Mouse (Mus musculus): ENCODE results near the gene Cdk17.
"Not testable (repeated sequence)": the region's sequence is repeated elsewhere in the genome, so short reads cannot be mapped to it uniquely, and the experiment has no call there.

Cdk17 gene

DNA sequence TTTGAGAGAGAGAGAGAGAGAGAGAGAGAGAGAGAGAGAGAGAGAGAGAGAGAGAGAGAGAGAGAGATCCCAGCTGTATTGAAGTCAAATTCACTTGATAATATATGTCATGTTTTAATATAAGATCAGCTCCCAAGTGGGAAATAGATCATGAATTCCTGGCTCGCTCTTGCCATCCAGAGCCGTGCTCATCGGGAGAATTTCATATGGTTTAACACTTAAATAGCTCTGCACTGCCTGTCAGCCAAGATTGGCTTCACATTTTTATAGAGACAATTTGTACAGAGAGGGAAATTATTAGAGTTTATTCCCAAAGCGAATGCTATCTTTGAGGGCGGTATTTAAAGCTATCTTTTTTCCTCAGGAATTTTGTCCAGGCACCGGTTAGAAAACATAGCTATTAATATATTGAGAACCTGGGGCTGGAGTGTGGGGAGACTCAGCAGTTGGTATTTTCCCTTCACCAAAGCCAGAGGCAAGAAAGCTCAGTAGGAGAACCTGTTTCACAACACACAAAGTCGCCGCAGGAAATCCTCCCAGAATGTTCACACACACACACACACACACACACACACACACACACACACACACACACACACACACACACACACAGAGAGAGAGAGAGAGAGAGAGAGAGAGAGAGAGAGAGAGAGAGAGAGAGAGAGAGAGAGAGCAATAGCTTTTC lies 17.9 kb upstream of the Cdk17 start:
- no peak for DNase-seq (ENCODE audit: low read depth in 2 of 2, low spot score in 2 of 2)

DNA sequence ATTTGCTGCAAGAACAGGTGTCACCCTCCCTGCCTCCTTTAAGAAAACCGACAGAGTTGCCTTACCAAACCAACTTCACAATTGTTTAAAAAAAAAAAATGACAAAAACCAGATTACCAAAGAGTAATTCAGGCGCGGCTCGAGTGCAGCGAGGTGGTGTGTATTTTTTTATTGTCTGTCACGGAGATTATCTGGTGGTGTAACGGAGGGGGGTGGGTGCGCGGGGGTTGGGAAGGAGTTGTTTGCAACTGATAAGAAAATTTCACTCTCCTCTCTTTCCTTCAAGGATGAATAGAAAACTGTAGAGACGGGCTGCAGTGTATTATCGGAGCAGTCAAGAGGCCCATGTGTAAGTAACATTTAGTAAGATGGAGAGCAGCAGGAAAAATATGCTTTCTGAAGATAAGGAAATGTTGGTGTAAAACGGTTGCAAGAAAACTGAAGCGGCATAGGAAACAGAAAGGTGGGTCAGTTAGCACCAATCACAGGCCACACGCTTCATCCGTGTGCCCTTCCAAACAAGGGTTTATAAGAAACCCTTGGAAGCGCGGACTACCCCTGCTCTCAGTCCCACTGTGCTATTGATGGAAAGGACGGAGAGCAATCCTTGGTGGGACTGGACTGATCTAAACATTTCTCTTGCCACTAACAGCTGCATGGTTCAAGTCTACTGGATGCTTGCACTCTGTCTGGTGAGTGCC lies 17.2 kb upstream of the Cdk17 start:
- DNase-seq (ENCODE audit: low read depth in 2 of 2, low spot score in 2 of 2): no peak

- DNase-seq (ENCODE audit: low read depth in 2 of 2, low spot score in 2 of 2): no peak
These were observed 16.7 kb upstream of the Cdk17 start for GRCm38 (mm10) chr10:93143986-93144314.

DNA sequence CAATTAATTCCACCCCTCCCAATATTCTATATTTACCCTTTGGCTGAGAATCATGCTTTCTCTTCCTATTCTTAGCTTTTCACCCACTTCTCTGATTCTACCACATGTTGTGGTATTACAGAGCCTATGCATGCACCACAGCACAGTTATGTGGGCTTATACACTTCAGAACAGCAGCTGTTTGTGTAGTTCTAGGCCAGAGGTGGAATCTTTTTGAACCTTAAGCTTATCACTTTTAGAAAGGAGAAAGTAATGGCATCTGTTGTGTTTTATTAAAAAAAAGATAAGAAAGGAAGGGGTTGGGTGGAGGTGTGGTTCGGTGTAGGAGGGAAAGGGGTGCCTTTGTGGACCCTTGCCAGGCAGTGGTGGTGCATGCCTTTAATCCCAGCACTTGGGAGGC lies 16.1 kb upstream of the Cdk17 start:
- no peak for DNase-seq (ENCODE audit: low read depth in 2 of 2, low spot score in 2 of 2)

GRCm38 (mm10) chr10:93145088-93145487 lies 15.6 kb upstream of the Cdk17 start:
- no peak for DNase-seq (ENCODE audit: low read depth in 2 of 2, low spot score in 2 of 2)

DNA sequence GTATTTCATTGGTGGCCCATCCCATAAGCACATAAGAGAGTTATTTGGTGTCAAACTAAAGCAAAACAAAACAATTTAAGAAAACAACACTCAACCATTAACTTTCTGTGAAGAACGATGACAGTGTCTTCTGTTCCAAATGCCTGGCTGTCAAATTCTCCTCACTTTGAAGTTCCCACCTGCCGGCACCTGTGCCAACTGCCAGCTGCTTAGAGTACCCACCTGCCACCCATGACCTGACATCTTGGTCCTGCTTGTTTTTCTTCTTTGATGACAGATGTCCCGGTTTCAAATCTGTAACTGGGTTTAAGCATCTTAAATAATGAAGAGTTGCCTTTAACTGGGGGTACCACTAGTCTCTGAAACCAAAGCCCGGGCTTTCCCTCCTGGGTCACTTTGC lies 14.1 kb upstream of the Cdk17 start:
- no peak for DNase-seq (ENCODE audit: low read depth in 2 of 2, low spot score in 2 of 2)

GRCm38 (mm10) chr10:93147691-93148090 lies 13.0 kb upstream of the Cdk17 start:
- DNase-seq (ENCODE audit: low read depth in 2 of 2, low spot score in 2 of 2): no peak

DNA sequence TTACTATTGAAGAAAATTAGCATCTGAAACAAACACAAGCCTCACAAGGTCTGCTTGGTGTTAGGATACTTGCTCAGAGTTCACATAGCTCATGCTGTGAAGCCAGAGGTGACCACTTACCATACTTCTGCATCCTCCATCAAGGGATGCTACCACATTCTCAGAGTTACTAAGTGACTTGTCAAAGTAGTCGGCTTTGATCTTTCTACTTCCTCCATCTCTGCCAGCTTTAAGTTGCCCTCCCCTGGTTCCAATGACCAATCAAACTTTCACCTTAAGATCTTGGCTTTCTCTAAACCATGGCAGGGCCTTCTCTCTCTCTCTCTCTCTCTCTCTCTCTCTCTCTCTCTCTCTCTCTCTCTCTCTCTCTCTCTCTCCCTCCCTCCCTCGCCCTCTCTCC lies 11.1 kb upstream of the Cdk17 start:
- DNase-seq (ENCODE audit: low read depth in 2 of 2, low spot score in 2 of 2): no peak

- no peak for DNase-seq (ENCODE audit: low read depth in 2 of 2, low spot score in 2 of 2)
These were observed 8.9 kb upstream of the Cdk17 start for GRCm38 (mm10) chr10:93151775-93152174.

DNA sequence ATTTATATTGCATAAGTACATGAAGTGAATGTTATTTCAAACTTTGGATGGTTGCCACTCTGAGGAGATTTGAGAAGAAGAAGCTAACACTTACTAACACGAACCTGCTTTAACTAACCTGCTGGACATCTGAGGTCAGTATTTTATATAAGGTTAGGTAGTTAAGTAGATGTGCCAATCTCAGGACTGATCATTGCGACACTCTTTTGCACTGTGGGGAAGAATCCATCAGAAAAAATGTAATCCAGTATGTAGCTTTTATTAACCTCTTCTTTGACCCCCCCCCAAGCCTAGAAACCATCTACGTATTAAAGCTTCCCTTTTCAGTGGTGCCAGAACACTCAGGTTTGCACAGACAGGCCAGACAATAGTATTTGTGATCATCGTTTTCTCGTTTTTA lies 8.0 kb upstream of the Cdk17 start:
- DNase-seq (ENCODE audit: low read depth in 2 of 2, low spot score in 2 of 2): no peak

DNA sequence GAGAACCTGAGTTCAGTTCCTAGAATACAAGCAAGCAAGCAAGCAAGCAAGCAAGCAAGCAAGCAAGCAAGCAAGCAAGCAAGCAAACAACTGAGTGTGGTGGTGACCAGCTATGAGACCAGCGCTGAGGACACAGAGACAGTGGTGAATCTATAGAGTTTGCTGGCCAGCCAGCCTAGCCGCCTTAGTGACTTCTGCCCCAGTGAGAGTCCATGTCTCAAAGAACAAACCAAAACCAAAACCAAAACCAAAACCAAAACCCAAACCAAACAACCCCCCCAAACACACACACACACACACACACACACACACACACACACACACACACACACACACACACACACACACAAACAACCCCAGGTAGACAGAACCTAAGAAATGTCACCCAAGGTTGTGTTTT lies 7.3 kb upstream of the Cdk17 start:
- DNase-seq (ENCODE audit: low read depth in 2 of 2, low spot score in 2 of 2): not testable (repeated sequence)

DNA sequence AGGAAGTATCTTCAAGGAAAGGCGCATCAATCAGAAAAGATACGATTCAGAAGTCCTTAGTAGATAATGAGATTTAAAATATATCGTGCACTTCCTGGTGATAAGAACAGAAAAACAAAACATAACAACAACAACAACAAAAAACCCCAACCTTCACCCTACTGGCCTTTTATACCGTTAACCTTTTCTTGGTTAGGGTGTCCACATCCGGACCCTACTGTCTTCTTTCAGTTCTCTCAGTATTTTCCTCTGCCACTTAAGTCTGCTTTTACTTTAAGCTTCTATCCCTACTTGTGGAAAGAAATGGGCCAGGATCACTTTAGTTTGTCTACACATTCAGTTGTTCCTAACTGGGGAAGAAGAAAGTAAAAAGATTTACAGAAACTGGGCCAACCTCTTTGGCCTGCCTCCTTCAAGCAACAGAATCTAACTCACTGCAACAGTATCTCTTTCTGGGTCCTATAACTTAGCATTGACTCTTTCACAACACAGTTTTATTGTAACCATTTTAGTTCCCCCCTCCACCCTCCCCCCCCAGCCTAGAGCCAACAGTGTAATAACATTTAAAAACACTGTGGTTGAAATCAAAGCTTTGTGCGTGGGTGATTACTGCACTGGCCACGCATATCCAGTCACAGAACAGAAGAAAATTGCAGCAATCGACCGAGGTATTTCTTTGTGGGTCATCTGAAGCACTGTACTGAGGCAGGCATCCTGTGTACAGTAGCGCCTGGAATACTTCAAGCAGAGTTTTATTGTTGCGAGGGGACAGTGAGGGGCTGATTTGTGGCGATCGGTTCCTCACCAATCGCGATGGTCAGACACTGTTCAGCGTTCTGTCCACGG lies 801 bp upstream of the Cdk17 start:
- DNase-seq (ENCODE audit: low read depth in 2 of 2, low spot score in 2 of 2): no peak

GRCm38 (mm10) chr10:93160497-93160806 lies 223 bp upstream of the Cdk17 start:
- DNase-seq (ENCODE audit: low read depth in 2 of 2, low spot score in 2 of 2): peak; percentile 70

DNA sequence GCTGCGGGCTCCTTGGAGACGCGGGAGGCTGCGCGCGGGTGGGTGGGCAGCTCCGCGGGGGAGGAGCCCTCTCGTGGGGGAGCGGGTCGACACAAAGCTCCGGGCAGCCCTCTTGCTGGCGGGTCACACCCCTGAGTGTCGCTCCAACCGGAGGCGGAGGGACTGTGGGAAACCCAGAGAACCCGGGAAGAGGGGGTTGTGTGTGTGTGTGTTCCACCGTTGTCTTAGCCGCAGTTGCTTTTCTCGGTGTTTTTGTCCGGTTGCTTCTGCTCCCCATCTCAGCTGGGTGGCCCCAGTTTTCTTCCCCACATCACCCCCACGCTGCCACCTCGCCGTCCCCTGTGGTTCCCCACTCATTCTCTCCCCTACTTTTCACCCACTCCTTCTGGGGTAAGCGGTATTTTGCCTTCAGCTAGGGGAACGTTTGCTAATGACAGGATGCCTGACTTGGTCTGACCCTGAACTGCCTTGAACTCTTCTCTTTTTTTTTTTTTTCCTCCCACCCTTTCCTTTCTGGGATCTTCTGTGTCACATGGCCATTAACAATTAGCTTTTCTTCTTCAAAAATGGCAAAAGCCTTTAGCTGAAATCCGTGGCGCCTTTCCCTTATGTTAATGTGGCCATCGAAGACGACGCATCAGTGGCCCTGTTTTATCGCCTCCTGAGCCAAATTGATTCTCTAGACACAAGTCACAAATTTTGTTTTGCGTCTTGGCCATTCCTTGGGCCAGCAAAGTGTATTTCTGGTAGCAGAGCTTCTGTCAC lies 1.0 kb downstream of the Cdk17 start:
- DNase-seq (ENCODE audit: low read depth in 2 of 2, low spot score in 2 of 2): no peak

DNA sequence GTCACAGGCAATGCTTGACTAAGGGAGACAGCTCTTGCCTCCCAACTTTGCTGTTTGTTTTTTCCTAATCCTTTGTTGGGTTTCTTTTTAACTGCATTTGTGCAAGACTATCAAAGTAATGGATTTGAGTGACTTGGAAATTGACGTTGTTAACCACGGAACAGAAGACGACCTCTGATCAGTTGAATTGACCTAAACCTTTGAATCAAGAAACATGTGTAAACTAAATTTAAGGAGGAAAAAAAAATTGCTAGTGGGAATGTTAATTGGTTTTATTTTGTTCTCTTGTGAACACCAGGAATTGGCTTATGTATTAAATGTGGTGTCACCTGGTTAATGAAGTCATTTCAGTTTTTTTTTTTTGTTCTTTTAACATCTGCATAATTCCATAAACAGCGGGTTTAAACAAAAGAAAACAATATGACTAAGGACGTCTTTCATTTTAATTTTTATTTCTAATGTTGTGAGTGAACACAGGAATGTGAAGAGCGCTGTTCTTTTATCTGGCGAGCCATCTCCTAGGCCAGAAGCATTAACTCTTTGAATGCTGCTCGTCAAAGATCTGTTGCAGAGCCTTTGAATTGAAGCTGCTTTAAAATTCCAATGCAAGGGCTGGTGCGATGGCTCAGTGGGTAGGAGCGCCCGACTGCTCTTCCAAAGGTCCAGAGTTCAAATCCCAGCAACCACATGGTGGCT lies 1.7 kb downstream of the Cdk17 start:
- DNase-seq (ENCODE audit: low read depth in 2 of 2, low spot score in 2 of 2): no peak

DNA sequence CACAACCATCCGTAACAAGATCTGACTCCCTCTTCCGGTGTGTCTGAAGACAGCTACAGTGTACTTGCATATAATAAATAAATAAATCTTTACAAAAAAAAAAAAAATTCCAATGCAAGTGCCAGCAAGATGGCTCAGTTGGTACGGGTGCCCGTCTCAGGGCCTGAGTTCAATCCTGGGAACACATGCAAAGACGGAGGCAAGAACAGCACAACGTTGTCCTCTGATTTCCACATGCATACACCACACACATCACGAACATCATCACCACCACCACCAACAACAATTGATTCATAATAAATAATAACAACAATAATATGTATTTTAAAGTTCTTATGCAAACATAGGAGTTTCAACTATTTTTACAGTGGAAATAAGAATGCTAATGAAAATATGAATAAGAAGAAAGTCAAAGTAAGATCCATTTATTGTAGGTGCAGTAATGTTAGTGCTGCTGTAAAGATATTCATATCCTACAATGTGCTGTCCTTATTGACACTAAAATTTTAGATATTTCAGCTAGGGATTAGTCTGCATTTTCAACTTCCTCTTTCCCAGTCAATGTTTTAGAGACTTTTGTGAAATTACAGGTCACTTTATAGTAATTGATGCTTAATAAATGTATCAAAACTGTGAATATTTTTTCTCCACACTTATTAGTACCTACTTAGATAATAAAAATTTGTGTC lies 2.4 kb downstream of the Cdk17 start:
- DNase-seq (ENCODE audit: low read depth in 2 of 2, low spot score in 2 of 2): no peak

- DNase-seq (ENCODE audit: low read depth in 2 of 2, low spot score in 2 of 2): no peak
These were observed 3.2 kb downstream of the Cdk17 start for GRCm38 (mm10) chr10:93163711-93164488.

- peak in 1 of 2 experiments; percentile 46 for DNase-seq (ENCODE audit: low read depth in 2 of 2, low spot score in 2 of 2)
These were observed 5.0 kb downstream of the Cdk17 start for GRCm38 (mm10) chr10:93165416-93166381.
